Mouse (Mus musculus) forebrain, embryonic 14.5 days (tissue): Measurements from ENCODE around the gene Fus. TPM values are rescaled to one million over a fixed set of nuclear protein-coding genes. Genes with fewer than 3 reads are reported as not detected.

ENCODE experiments used
- ATAC-seq: fragments of 200-750 bp; cut with Nextera tagmentation; 2 replicates; pipeline ENCODE4 v1.8.0; 2017; ENCODE audit warnings: mild to moderate bottlenecking, moderate library complexity
- DNase-seq: peaks from one replicate; pipeline ENCODE4 v3.0.0-alpha.2; 2015; ENCODE audit warnings: low spot score
- H3K27ac ChIP-seq: fragments of 300-500 bp; sonication (generic); 2 replicates; pipeline ENCODE4 v1.5.1; 2014; ENCODE audit warnings: low read depth, mild to moderate bottlenecking, control low read depth, low read length, moderate library complexity
- H3K27me3 ChIP-seq: fragments of 300-500 bp; sonication (generic); replicated peaks from 2 replicates; pipeline ENCODE4 v1.6.1; 2014; ENCODE audit warnings: low read length, control low read depth, mixed read lengths; ENCODE audit not compliant: control insufficient read depth, insufficient read depth
- H3K36me3 ChIP-seq: fragments of 300-500 bp; sonication (generic); 2 replicates; pipeline ENCODE4 v1.6.1; 2014; ENCODE audit warnings: low read length, control low read depth; ENCODE audit not compliant: control insufficient read depth, insufficient read depth
- H3K4me1 ChIP-seq: fragments of 300-500 bp; sonication (generic); 2 replicates; pipeline ENCODE4 v1.6.1; 2014; ENCODE audit warnings: antibody characterized with exemption, low read length, control low read depth; ENCODE audit not compliant: control insufficient read depth, insufficient read depth
- H3K4me2 ChIP-seq: fragments of 300-500 bp; sonication (generic); 2 replicates; pipeline ENCODE4 v1.6.1; 2014; ENCODE audit warnings: mild to moderate bottlenecking, control low read depth, low read length
- H3K4me3 ChIP-seq: fragments of 300-500 bp; sonication (generic); 2 replicates; pipeline ENCODE4 v1.5.1; 2014; ENCODE audit warnings: low read depth, low read length, control low read depth
- H3K9ac ChIP-seq: fragments of 300-500 bp; sonication (generic); 2 replicates; pipeline ENCODE4 v1.6.1; 2014; ENCODE audit warnings: mild to moderate bottlenecking, low read length, control low read depth, moderate library complexity
- H3K9me3 ChIP-seq: fragments of 300-500 bp; sonication (generic); replicated peaks from 2 replicates; pipeline ENCODE4 v1.6.1; 2016; ENCODE audit warnings: low read length, control low read depth, mixed read lengths; ENCODE audit not compliant: control insufficient read depth
- WGBS: fragments of 180-500 bp; shearing (Covaris S2); extraction: QIAGEN DNeasy Blood & Tissue Kit; methylation state at CpG from one replicate; pipeline ENCODE4 v1.1.7; 2014; 5-methylcytosine and 5-hydroxymethylcytosine counted together
- polyA plus RNA-seq: library from polyadenylated mRNA; unstranded; fragments of >200 nt; fragmentation: Nextera tagmentation; extraction: Ambion mirVana; gene quantifications from 2 replicates; pipeline ENCODE4 v1.2.1, GENCODE M21; 2014

Gene Fus
- polyA plus RNA-seq, 1 experiment from 2014 or later, result 60.1 TPM

- whole genome bisulfite sequencing, result 92% methylated on average over 9 of the region's 9 CpGs
- no peaks in the 10 kb centered on the region for H3K36me3 ChIP-seq
Measured at GRCm38 (mm10) chr7:128024364-128024763, 57.1 kb downstream of the Fus start.

GRCm38 (mm10) chr7:128024932-128025331, 57.7 kb downstream of the Fus start:
- no peak overlapping the region for H3K9ac ChIP-seq
- DNase-seq, result no peak
- 88% methylated on average over 4 of the region's 4 CpGs for WGBS
- no peaks in the 10 kb centered on the region for H3K9me3 ChIP-seq
- no peak overlapping the region for H3K4me3 ChIP-seq
- H3K4me2 ChIP-seq, result no peak overlapping the region
- no peaks in the 10 kb centered on the region for H3K36me3 ChIP-seq
- ATAC-seq, result no peak
- H3K4me1 ChIP-seq, result no peaks in the 10 kb centered on the region
- no peaks in the 10 kb centered on the region for H3K27me3 ChIP-seq
- H3K27ac ChIP-seq, result no peak overlapping the region

More at GRCm38 (mm10) chr7:128024364-128024763, 57.1 kb downstream of the Fus start:
- H3K4me3 ChIP-seq, result no peak overlapping the region
- H3K27me3 ChIP-seq, result no peaks in the 10 kb centered on the region
- H3K9me3 ChIP-seq, result no peaks in the 10 kb centered on the region
- ATAC-seq, result no peak
- no peak overlapping the region for H3K27ac ChIP-seq
- H3K4me2 ChIP-seq, result no peak overlapping the region
- no peaks in the 10 kb centered on the region for H3K4me1 ChIP-seq
- no peak for DNase-seq
- H3K9ac ChIP-seq, result no peak overlapping the region

- Histone ChIP-seq H3K36me3 (no peaks in the 10 kb centered on the region), H3K4me3 (no peak overlapping the region), H3K4me2 (no peak overlapping the region), H3K9ac (no peak overlapping the region), H3K27me3 (no peaks in the 10 kb centered on the region), H3K27ac (no peak overlapping the region), H3K9me3 (no peaks in the 10 kb centered on the region), H3K4me1 (no peaks in the 10 kb centered on the region)
- DNase-seq (no peak), ATAC-seq (no peak)
- WGBS, result 78% methylated on average over 4 of the region's 4 CpGs
Measured at GRCm38 (mm10) chr7:128025381-128025780, 58.1 kb downstream of the Fus start.

GRCm38 (mm10) chr7:128031403-128031976, 64.2 kb downstream of the Fus start:
- ATAC-seq (no peak), DNase-seq (peak; percentile 58)
- 38% methylated on average over 9 of the region's 9 CpGs for WGBS
- Histone ChIP-seq H3K9ac (no peak overlapping the region), H3K27me3 (no peaks in the 10 kb centered on the region), H3K9me3 (no peaks in the 10 kb centered on the region), H3K4me1 (no peaks in the 10 kb centered on the region), H3K36me3 (no peaks in the 10 kb centered on the region), H3K4me3 (no peak overlapping the region), H3K27ac (no peak overlapping the region), H3K4me2 (no peak overlapping the region)

- no peak overlapping the region for H3K4me3 ChIP-seq
- no peak for ATAC-seq
- H3K4me2 ChIP-seq, result no peak overlapping the region
- no peaks in the 10 kb centered on the region for H3K27me3 ChIP-seq
- H3K27ac ChIP-seq, result no peak overlapping the region
- H3K36me3 ChIP-seq, result no peaks in the 10 kb centered on the region
- H3K9me3 ChIP-seq, result no peaks in the 10 kb centered on the region
- H3K9ac ChIP-seq, result no peak overlapping the region
- no peak for DNase-seq
- H3K4me1 ChIP-seq, result no peaks in the 10 kb centered on the region
- 88% methylated on average over 5 of the region's 5 CpGs for WGBS
Measured at GRCm38 (mm10) chr7:128032290-128032988, 65.2 kb downstream of the Fus start.

- Histone ChIP-seq H3K4me3 (no peak overlapping the region), H3K27ac (no peak overlapping the region), H3K9ac (no peak overlapping the region), H3K4me2 (no peak overlapping the region), H3K9me3 (no peaks in the 10 kb centered on the region), H3K36me3 (no peaks in the 10 kb centered on the region), H3K27me3 (no peaks in the 10 kb centered on the region), H3K4me1 (no peaks in the 10 kb centered on the region)
- ATAC-seq (no peak), DNase-seq (no peak)
- WGBS, result 89% methylated on average over 3 of the region's 3 CpGs
Measured at GRCm38 (mm10) chr7:128032989-128033293, 65.7 kb downstream of the Fus start.

GRCm38 (mm10) chr7:128033616-128034015, 66.4 kb downstream of the Fus start:
- no peaks in the 10 kb centered on the region for H3K27me3 ChIP-seq
- H3K9me3 ChIP-seq, result no peaks in the 10 kb centered on the region
- no peak overlapping the region for H3K27ac ChIP-seq
- no peak overlapping the region for H3K4me2 ChIP-seq
- no peak overlapping the region for H3K4me3 ChIP-seq
- no peaks in the 10 kb centered on the region for H3K4me1 ChIP-seq
- no peak overlapping the region for H3K9ac ChIP-seq
- ATAC-seq (no peak), DNase-seq (no peak)
- whole genome bisulfite sequencing, result 94% methylated on average over 4 of the region's 4 CpGs
- H3K36me3 ChIP-seq, result no peaks in the 10 kb centered on the region

Other genes starting within 250 kb of the Fus start
- 0.09 TPM in 1 of 2 replicates, not detected in the other for gene Ctf2, start 235.3 kb upstream of the Fus start, polyA plus RNA-seq
- gene Fbxl19, start 222.9 kb upstream of the Fus start, polyA plus RNA-seq, result 7.2 and 7.8 TPM in 2 replicates
- 3.3 and 4.2 TPM in 2 replicates for gene Orai3, start 197.6 kb upstream of the Fus start, polyA plus RNA-seq
- 17.0 and 18.0 TPM in 2 replicates for gene Setd1a, start 190.8 kb upstream of the Fus start, polyA plus RNA-seq
- gene Gm49388, start 181.8 kb upstream of the Fus start, polyA plus RNA-seq, result not detected in 2 replicates
- 6.9 and 9.7 TPM in 2 replicates for gene Hsd3b7, start 166.9 kb upstream of the Fus start, polyA plus RNA-seq
- gene Stx4a, start 143.2 kb upstream of the Fus start, polyA plus RNA-seq, result 9.7 and 11.1 TPM in 2 replicates
- gene Stx1b, start 142.9 kb upstream of the Fus start, polyA plus RNA-seq, result 15.7 and 22.3 TPM in 2 replicates
- gene Zfp646, start 91.2 kb upstream of the Fus start, polyA plus RNA-seq, result 12.0 and 16.8 TPM in 2 replicates
- 24.1 and 29.1 TPM in 2 replicates for gene Zfp668, start 90.6 kb upstream of the Fus start, polyA plus RNA-seq
- gene Prss53, start 76.5 kb upstream of the Fus start, polyA plus RNA-seq, result 0.61 and 0.63 TPM in 2 replicates
- gene Gm21974, start 72.0 kb upstream of the Fus start, polyA plus RNA-seq, result not detected in 2 replicates
- 61.5 and 69.9 TPM in 2 replicates for gene Vkorc1, start 71.8 kb upstream of the Fus start, polyA plus RNA-seq
- 108 and 131 TPM in 2 replicates for gene Bckdk, start 63.4 kb upstream of the Fus start, polyA plus RNA-seq
- 51.1 and 56.7 TPM in 2 replicates for gene Kat8, start 54.9 kb upstream of the Fus start, polyA plus RNA-seq
- 0.17 TPM in 1 of 2 replicates, not detected in the other for gene Prss8, start 37.4 kb upstream of the Fus start, polyA plus RNA-seq
- 12.3 and 12.9 TPM in 2 replicates for gene Prss36, start 20.7 kb upstream of the Fus start, polyA plus RNA-seq
- gene Pycard, start 26.4 kb downstream of the Fus start, polyA plus RNA-seq, result 7.1 and 11.5 TPM in 2 replicates
- not detected in 2 replicates for gene Trim72, start 36.5 kb downstream of the Fus start, polyA plus RNA-seq
- gene Itgam, start 95.2 kb downstream of the Fus start, polyA plus RNA-seq, result 0.22 and 0.41 TPM in 2 replicates
- gene Gm49368, start 95.2 kb downstream of the Fus start, polyA plus RNA-seq, result not detected in 2 replicates
- 0.06 TPM in 1 of 2 replicates, not detected in the other for gene Itgax, start 162.1 kb downstream of the Fus start, polyA plus RNA-seq
- gene Itgad, start 186.9 kb downstream of the Fus start, polyA plus RNA-seq, result not detected in 2 replicates
- gene Cox6a2, start 238.9 kb downstream of the Fus start, polyA plus RNA-seq, result 0.27 TPM in 1 of 2 replicates, not detected in the other